Mouse (Mus musculus): ENCODE results near the gene Armh1. TPM values are rescaled to one million over a fixed set of nuclear protein-coding genes. Genes with fewer than 3 reads are reported as not detected.
A peak's percentile ranks its signal among the peaks of the same experiment; 100 is the strongest.

The Armh1 gene
- total RNA-seq, 1 experiment, result 0.18 TPM

DNA sequence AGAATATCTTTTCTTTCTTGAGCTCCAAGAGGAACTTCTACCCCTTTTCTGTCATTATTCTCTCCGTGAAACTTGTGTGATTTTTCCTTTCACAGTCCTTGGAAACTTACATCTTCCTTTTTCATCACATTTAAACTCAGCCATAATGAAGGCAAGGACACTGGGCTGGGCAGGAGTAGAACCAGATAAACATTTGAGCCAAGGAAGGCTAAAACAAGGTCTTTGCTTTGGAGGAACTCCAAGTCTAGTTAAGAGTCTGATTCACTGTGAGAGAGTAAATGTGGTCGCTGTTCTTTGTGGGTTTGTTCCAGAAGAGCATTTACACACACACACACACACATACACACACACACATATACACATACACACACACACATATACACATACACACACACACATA is 39.8 kb upstream of the Armh1 start:
- no peaks in the 10 kb centered on the region for H3K9me3 ChIP-seq (ENCODE audit: control insufficient read depth, insufficient read depth, low read depth, low read length)
- H3K4me1 ChIP-seq (ENCODE audit: control insufficient read depth in 2 of 2, insufficient read depth in 2 of 2, low read length in 2 of 2, poor library complexity in 1 of 2), result peaks cover 6 to 10% of the 10 kb centered on the region in 2 experiments; a peak in 3 of 4 replicates
- no peak overlapping the region for H3K4me3 ChIP-seq (ENCODE audit: insufficient read depth in 1 of 2, low read depth in 1 of 2, low read length in 2 of 2, poor library complexity in 1 of 2, severe bottlenecking in 1 of 2)
- in situ Hi-C loops (cut with MboI; ENCODE audit: low sequenced_read_pairs in 2 of 2, unreplicated experiment in 2 of 2), result no loop called here
- no peak for DNase-seq (ENCODE audit: low read depth, low spot score)
- H3K9ac ChIP-seq (ENCODE audit: insufficient read depth, low read depth, low read length, poor library complexity, severe bottlenecking), result no peak overlapping the region
- peaks cover 15% of the 10 kb centered on the region for H3K36me3 ChIP-seq (ENCODE audit: control insufficient read depth, insufficient read depth, low read length, poor library complexity, severe bottlenecking)
- TF ChIP-seq HCFC1 (IDR thresholded peaks at IDR 0.05; ENCODE audit: borderline replicate concordance, insufficient read depth, low read length) (no peak), ZC3H11A (IDR thresholded peaks at IDR 0.05; ENCODE audit: borderline replicate concordance, low read depth, low read length) (no peak), CHD2 (IDR thresholded peaks at IDR 0.05; ENCODE audit: low read depth, low read length) (no peak), MAFK (IDR thresholded peaks at IDR 0.05; ENCODE audit: insufficient read depth, low read depth, low read length) (no peak), ZNF384 (IDR thresholded peaks at IDR 0.05; ENCODE audit: low read depth, low read length) (no peak)
- H3K27ac ChIP-seq (ENCODE audit: insufficient read depth, low read depth, low read length, poor library complexity, severe bottlenecking), result no peak overlapping the region

DNA sequence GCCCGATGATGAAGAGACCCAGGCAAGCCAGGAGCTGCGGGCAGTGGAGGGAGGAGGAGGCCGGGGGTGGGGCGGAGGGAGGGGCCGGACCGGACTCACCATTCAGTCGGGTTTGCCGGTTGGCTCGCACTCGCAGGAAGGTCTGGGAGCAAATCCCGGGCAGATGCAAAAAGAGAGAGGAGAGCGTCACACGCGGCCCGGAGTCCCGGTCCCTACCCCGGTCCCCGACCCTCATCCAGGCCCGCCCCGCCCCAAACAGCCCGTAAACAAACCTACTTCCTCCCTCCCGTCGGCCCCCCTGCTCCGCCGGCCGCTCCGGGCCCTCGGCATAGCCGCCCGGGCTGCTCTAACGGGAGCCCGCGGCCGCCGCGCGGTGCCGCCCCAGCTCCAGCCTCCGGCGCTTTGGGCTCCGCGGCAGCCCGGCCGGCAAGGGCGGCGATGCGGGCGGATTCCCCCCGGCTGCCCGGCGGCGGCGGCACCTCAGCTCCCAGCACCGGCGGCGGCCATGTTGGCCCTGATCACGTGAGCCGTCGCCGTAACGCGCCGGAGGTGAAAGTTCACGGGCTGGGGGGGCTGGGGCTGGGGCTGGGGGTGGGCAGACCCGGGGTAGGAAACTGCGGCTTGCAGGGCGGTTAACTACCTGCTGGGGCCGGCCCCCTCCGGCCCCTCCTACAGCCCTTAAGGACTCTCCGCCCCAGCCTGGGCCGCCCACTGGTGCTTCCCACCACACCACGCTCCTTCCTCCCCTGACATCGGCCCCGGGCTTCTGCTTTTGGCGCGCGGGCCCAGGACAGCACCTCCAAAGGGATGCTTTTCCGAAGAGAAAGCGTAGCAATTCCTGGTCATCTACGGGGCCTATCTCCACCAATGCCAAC is 37.2 kb upstream of the Armh1 start:
- H3K9me3 ChIP-seq (ENCODE audit: control insufficient read depth, insufficient read depth, low read depth, low read length), result no peaks in the 10 kb centered on the region
- peak overlapping the region; percentile 97 for H3K27ac ChIP-seq (ENCODE audit: insufficient read depth, low read depth, low read length, poor library complexity, severe bottlenecking)
- peak; percentile 77 for DNase-seq (ENCODE audit: low read depth, low spot score)
- peak overlapping the region; percentile 89 to 97 for H3K4me3 ChIP-seq (ENCODE audit: insufficient read depth in 1 of 2, low read depth in 1 of 2, low read length in 2 of 2, poor library complexity in 1 of 2, severe bottlenecking in 1 of 2)
- H3K36me3 ChIP-seq (ENCODE audit: control insufficient read depth, insufficient read depth, low read length, poor library complexity, severe bottlenecking), result peaks cover 40% of the 10 kb centered on the region
- H3K4me1 ChIP-seq (ENCODE audit: control insufficient read depth in 2 of 2, insufficient read depth in 2 of 2, low read length in 2 of 2, poor library complexity in 1 of 2), result peaks cover 7 to 12% of the 10 kb centered on the region in 2 experiments; a peak in 3 of 4 replicates
- peak overlapping the region; percentile 95 for H3K9ac ChIP-seq (ENCODE audit: insufficient read depth, low read depth, low read length, poor library complexity, severe bottlenecking)
- in situ Hi-C loops (cut with MboI; ENCODE audit: low sequenced_read_pairs in 2 of 2, unreplicated experiment in 2 of 2), result no loop called here
- TF ChIP-seq MAFK (IDR thresholded peaks at IDR 0.05; ENCODE audit: insufficient read depth, low read depth, low read length) (no peak), HCFC1 (IDR thresholded peaks at IDR 0.05; ENCODE audit: borderline replicate concordance, insufficient read depth, low read length) (0 out of 2 replicates have a peak, but pooled peaks have one; percentile 5)

DNA sequence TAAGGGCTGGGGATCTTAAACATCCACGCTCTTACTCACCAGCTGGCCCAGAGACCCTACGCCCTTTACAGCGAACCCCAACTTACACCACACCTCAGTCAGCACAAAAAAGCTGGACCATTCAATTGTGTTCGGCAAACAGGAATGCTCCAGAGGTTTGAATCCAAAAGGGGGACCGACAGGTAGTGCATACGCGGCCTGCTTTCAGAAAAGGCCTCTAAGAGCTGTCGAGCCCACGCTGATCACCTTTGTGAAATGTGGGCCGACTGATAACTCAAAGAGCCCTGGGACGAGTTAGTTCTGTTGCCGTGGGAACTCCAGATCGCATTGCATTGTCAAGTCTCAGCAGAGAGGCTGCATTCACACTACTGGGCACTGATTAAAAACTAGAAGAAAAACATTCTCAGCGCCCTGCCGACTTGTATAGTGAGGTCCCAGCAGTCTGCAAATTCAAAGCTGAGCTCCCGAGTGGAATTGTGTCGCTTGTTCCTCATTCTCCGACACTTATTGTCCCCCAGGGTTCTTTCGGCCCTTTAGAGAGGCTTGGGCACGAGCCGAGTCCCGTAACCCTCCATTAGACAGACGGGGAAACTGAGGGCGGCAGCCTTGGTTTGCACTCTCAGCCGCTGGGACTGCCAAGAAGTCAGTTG is 36.5 kb upstream of the Armh1 start:
- H3K4me1 ChIP-seq (ENCODE audit: control insufficient read depth in 2 of 2, insufficient read depth in 2 of 2, low read length in 2 of 2, poor library complexity in 1 of 2), result peaks cover 11 to 16% of the 10 kb centered on the region in 2 experiments; a peak in 3 of 4 replicates
- peak overlapping the region; percentile 95 for H3K9ac ChIP-seq (ENCODE audit: insufficient read depth, low read depth, low read length, poor library complexity, severe bottlenecking)
- H3K9me3 ChIP-seq (ENCODE audit: control insufficient read depth, insufficient read depth, low read depth, low read length), result no peaks in the 10 kb centered on the region
- peaks cover 44% of the 10 kb centered on the region for H3K36me3 ChIP-seq (ENCODE audit: control insufficient read depth, insufficient read depth, low read length, poor library complexity, severe bottlenecking)
- H3K4me3 ChIP-seq (ENCODE audit: insufficient read depth in 1 of 2, low read depth in 1 of 2, low read length in 2 of 2, poor library complexity in 1 of 2, severe bottlenecking in 1 of 2), result peak overlapping the region; percentile 89 to 97
- TF ChIP-seq HCFC1 (IDR thresholded peaks at IDR 0.05; ENCODE audit: borderline replicate concordance, insufficient read depth, low read length) (no peak; the same call in 1 of the 2 replicates), CHD2 (IDR thresholded peaks at IDR 0.05; ENCODE audit: low read depth, low read length) (no peak), MAFK (IDR thresholded peaks at IDR 0.05; ENCODE audit: insufficient read depth, low read depth, low read length) (no peak), ZC3H11A (IDR thresholded peaks at IDR 0.05; ENCODE audit: borderline replicate concordance, low read depth, low read length) (no peak), ZNF384 (IDR thresholded peaks at IDR 0.05; ENCODE audit: low read depth, low read length) (no peak)
- in situ Hi-C loops (cut with MboI; ENCODE audit: low sequenced_read_pairs in 2 of 2, unreplicated experiment in 2 of 2), result no loop called here
- DNase-seq (ENCODE audit: low read depth, low spot score), result no peak
- H3K27ac ChIP-seq (ENCODE audit: insufficient read depth, low read depth, low read length, poor library complexity, severe bottlenecking), result peak overlapping the region; percentile 97; the same call in 1 of the 2 replicates

DNA sequence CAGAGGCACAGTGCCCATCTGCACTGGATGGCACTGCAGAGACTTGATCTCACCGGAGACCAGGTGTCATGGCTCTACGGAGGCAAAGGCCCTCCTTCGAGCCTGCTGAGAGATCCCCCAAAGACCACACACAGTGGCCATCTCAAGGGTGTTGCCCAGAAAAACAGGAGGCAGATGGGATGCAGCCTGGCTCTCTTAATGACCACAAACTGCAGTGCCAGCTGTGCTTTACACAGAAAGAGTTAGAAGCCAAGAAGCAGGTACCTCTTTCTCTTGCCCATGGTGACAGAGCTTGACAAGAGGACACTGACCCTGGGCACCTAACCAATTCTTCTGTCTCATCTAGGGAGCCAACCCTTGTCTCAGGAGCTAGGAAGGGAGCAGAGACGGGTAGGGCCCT is 32.4 kb upstream of the Armh1 start:
- Histone ChIP-seq H3K4me3 (ENCODE audit: insufficient read depth in 1 of 2, low read depth in 1 of 2, low read length in 2 of 2, poor library complexity in 1 of 2, severe bottlenecking in 1 of 2) (no peak overlapping the region), H3K36me3 (ENCODE audit: control insufficient read depth, insufficient read depth, low read length, poor library complexity, severe bottlenecking) (peaks cover 79% of the 10 kb centered on the region), H3K4me1 (ENCODE audit: control insufficient read depth in 2 of 2, insufficient read depth in 2 of 2, low read length in 2 of 2, poor library complexity in 1 of 2) (peaks cover 14 to 24% of the 10 kb centered on the region in 2 experiments; a peak in 3 of 4 replicates), H3K9me3 (ENCODE audit: control insufficient read depth, insufficient read depth, low read depth, low read length) (no peaks in the 10 kb centered on the region), H3K27ac (ENCODE audit: insufficient read depth, low read depth, low read length, poor library complexity, severe bottlenecking) (no peak overlapping the region), H3K9ac (ENCODE audit: insufficient read depth, low read depth, low read length, poor library complexity, severe bottlenecking) (no peak overlapping the region)
- TF ChIP-seq CHD2 (IDR thresholded peaks at IDR 0.05; ENCODE audit: low read depth, low read length), result no peak
- TF ChIP-seq ZNF384 (IDR thresholded peaks at IDR 0.05; ENCODE audit: low read depth, low read length), result no peak
- no peak for TF ChIP-seq MAFK (IDR thresholded peaks at IDR 0.05; ENCODE audit: insufficient read depth, low read depth, low read length)
- no peak for TF ChIP-seq HCFC1 (IDR thresholded peaks at IDR 0.05; ENCODE audit: borderline replicate concordance, insufficient read depth, low read length)
- TF ChIP-seq ZC3H11A (IDR thresholded peaks at IDR 0.05; ENCODE audit: borderline replicate concordance, low read depth, low read length), result no peak
- in situ Hi-C loops (cut with MboI; ENCODE audit: low sequenced_read_pairs in 2 of 2, unreplicated experiment in 2 of 2), result no loop called here
- no peak for DNase-seq (ENCODE audit: low read depth, low spot score)
